Mouse (Mus musculus): ENCODE measurements around the gene Cc2d1a.

Gene Cc2d1a

DNA sequence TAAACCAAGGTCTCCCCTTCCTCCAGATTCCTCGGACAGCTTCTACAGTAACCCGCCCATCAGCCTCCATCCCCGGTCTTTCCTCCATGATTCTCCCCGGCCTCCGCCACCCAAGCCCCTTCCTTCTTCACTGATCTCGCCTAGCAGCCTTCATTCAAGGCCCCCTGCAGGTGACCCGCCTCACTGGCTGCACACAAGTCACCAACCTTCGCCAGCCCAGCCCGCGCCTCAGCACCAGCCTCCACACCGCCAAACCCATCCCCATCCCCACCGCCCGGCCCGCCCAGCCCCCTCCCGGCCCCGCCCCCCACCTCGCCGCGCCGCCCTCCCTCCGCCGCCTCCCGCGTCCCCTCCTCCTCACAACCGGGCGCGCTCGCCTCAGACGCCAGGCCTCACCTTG, 43.5 kb downstream of the Cc2d1a start:
- peak; percentile 75 for DNase-seq (ENCODE audit: low read depth, low spot score)
- Histone ChIP-seq H3K36me3 (ENCODE audit: control insufficient read depth, insufficient read depth, low read length, poor library complexity, severe bottlenecking) (peaks cover 1% of the 10 kb centered on the region; the same call in 1 of the 2 replicates), H3K27me3 (ENCODE audit: control insufficient read depth, insufficient read depth, low read length, poor library complexity, severe bottlenecking) (no peaks in the 10 kb centered on the region)

DNA sequence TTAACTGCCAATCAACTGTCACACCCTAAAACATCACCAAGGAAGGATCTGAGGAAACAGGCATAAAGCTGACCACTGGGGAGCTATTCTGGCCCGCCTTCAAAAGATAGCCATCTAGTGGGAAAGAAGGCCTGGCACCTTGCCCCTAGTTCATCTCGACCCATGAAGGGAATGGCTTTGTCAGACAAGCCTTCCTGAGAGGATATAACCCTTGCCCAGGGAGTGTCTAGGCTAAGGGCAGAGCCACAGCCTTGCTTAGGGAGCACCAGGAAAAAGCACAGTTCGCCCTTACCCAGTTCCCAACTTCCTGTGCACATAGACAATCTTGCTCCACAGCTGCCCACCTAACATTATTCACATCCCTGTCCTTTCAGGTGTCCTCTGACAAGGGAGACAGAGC, 44.1 kb downstream of the Cc2d1a start:
- H3K36me3 ChIP-seq (ENCODE audit: control insufficient read depth, insufficient read depth, low read length, poor library complexity, severe bottlenecking): peaks cover 1% of the 10 kb centered on the region; the same call in 1 of the 2 replicates
- no peak for DNase-seq (ENCODE audit: low read depth, low spot score)
- no peaks in the 10 kb centered on the region for H3K27me3 ChIP-seq (ENCODE audit: control insufficient read depth, insufficient read depth, low read length, poor library complexity, severe bottlenecking)

DNA sequence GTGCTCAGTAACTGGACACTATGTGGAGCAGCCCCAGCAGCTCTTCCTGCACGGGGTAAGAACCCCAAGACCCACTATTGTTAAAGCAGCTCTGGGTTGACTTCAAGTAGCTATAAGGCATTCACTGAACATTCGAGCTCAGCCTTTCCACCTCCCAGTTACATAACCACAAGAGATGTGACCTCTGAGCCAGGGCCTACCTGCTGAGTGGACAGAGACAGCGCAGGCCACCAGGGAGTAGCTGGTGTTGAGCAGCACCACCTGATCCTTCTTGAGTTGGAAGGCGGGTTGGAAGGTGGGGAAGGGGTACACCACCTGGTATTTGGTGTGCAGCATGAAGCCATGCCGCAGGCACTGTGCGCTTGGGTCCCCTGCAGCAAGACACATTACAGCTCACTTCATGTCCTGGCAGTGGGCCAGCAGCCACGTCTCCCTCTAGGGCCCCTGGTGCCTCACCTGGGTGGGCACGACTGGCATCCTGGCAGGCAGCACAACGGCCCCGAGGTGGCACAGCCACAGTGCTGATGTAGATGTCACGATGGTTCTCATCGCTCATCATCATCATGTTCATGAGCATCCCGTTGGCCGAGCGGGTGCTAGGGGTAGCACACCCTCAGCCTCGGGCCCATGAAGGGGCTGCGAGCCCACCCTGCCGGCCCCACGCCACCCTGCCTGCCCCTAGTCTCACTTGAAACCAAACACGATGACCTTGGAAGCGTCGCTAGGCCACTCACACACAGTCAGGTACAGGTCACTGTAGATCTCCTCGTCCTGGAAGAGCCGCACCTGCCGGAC, 46.1 kb downstream of the Cc2d1a start:
- Histone ChIP-seq H3K27me3 (ENCODE audit: control insufficient read depth, insufficient read depth, low read length, poor library complexity, severe bottlenecking) (no peaks in the 10 kb centered on the region), H3K36me3 (ENCODE audit: control insufficient read depth, insufficient read depth, low read length, poor library complexity, severe bottlenecking) (peaks cover 1% of the 10 kb centered on the region; the same call in 1 of the 2 replicates)
- DNase-seq (ENCODE audit: low read depth, low spot score): no peak

DNA sequence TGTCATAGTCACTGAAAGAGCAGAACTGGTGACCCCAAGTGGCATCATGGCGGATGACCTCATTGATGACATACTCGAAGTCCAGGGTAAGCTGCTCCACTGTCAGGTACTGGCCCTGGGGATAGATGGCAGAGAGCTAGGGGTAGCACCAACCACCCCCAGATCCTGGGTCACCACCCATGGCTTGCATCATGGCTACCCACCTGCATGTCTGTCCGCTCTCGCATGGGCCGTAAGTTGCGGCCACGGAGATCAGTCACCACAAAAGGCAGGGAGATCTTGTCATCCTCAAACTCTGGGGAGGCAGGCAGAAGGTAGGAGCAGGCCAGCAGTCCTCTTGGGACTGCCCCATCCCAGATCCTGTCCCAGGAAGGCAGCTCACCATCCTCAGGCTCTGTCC, 49.4 kb downstream of the Cc2d1a start:
- DNase-seq (ENCODE audit: low read depth, low spot score): no peak
- no peaks in the 10 kb centered on the region for H3K27me3 ChIP-seq (ENCODE audit: control insufficient read depth, insufficient read depth, low read length, poor library complexity, severe bottlenecking)
- H3K36me3 ChIP-seq (ENCODE audit: control insufficient read depth, insufficient read depth, low read length, poor library complexity, severe bottlenecking): peaks cover 5% of the 10 kb centered on the region; the same call in 1 of the 2 replicates

DNA sequence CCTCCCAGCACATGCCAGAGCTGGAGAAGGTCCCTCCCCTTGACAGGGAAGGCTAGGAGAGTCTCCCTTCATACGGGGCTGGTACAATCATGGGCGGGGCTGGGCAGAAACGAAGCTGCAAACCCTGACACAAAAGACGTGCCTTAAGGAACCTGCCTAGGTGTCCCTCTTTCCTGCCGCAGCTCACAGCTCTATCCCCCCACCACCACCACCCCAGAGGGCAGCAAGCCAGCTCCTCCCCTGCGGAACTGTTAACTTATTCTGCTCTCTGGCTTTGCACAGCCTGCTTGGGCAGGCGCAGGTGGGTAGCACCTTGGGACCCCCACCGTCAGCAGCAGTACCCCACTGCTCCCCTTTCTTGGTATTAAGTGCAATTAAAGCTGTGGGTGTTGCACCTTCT, 51.7 kb downstream of the Cc2d1a start:
- Histone ChIP-seq H3K36me3 (ENCODE audit: control insufficient read depth, insufficient read depth, low read length, poor library complexity, severe bottlenecking) (peaks cover 4% of the 10 kb centered on the region; the same call in 1 of the 2 replicates), H3K27me3 (ENCODE audit: control insufficient read depth, insufficient read depth, low read length, poor library complexity, severe bottlenecking) (no peaks in the 10 kb centered on the region)
- no peak for DNase-seq (ENCODE audit: low read depth, low spot score)

DNA sequence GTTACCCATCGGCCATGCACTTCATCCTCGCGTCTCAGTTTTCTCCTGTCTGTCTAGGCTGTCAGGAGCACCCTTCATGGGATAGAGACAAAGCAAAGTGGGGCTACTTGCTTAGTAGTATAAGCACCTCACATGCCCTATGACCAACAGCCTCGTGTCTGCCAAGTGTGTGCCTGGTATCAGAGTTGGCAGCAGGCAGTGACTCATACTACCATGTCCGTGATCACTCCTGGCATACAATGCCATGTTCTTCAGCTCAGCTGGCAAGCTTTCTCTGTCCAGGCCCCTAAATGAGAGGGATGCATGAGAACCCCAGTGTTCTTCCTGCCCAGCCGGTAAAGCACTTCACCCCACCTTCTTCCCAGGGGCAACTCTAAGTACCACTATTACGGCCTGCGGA, 57.2 kb downstream of the Cc2d1a start:
- no peak for DNase-seq (ENCODE audit: low read depth, low spot score)
- Histone ChIP-seq H3K36me3 (ENCODE audit: control insufficient read depth, insufficient read depth, low read length, poor library complexity, severe bottlenecking) (peaks cover 3% of the 10 kb centered on the region), H3K27me3 (ENCODE audit: control insufficient read depth, insufficient read depth, low read length, poor library complexity, severe bottlenecking) (no peaks in the 10 kb centered on the region)

DNA sequence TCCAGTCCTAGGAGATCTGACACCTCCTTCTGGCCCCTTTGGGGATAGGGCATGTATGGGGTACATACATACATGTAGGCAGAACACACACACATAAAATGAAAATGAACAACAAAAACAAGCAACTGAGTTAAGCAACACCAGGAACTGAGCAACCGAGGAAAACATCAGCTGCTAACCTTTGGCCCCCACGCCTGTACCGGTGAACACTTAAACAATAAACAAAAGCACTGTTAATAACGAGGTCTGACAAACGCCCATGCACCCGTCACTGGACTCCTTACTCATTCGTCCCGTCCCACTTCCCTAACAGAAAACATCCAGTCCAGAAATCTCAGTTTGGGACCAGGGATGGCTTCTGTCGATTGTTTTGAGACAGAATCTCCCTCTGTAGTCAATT, 58.5 kb downstream of the Cc2d1a start:
- Histone ChIP-seq H3K36me3 (ENCODE audit: control insufficient read depth, insufficient read depth, low read length, poor library complexity, severe bottlenecking) (no peaks in the 10 kb centered on the region; the same call in none of the 2 replicates), H3K27me3 (ENCODE audit: control insufficient read depth, insufficient read depth, low read length, poor library complexity, severe bottlenecking) (no peaks in the 10 kb centered on the region)
- no peak for DNase-seq (ENCODE audit: low read depth, low spot score)

DNA sequence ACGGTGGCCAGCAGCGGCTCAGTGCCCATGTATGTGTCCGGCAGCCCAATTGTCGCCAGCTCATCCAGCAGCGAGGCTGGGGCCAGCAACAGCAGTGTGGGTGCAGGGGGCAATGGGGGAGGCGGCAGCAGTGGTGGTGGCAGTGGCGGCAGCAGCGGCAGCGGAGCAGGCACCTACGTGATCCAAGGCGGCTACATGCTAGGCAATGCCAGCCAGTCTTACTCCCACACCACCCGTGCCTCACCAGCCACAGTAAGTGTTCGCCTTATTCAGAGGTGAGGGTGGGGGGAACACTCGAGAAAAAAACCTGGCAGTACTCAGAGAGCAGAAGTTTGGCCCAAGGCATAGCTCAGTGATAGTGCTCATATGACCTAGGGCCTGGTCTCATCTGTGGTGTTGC, 59.9 kb downstream of the Cc2d1a start:
- Histone ChIP-seq H3K36me3 (ENCODE audit: control insufficient read depth, insufficient read depth, low read length, poor library complexity, severe bottlenecking) (no peaks in the 10 kb centered on the region; the same call in none of the 2 replicates), H3K27me3 (ENCODE audit: control insufficient read depth, insufficient read depth, low read length, poor library complexity, severe bottlenecking) (no peaks in the 10 kb centered on the region)
- DNase-seq (ENCODE audit: low read depth, low spot score): no peak

DNA sequence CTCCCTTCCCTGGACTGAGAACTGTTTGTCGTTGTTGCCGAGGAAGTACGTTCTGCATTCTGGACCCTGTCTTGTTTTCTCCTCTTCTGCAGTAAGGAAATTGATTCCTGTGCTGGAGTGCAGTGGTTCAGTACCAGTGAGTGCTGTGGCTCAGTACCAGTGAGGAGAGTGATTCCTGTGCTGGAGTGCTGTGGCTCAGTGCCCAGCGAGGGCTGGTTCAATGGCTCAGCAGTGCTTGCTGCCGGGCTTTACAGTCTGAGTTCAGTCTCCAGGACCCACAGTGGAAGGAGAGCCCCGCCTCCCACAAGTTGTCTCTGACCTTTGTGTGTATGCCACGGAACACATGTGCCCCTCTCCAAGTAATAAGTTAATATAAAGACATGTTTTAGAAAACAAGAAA, 60.6 kb downstream of the Cc2d1a start:
- peaks cover 2% of the 10 kb centered on the region; the same call in 1 of the 2 replicates for H3K36me3 ChIP-seq (ENCODE audit: control insufficient read depth, insufficient read depth, low read length, poor library complexity, severe bottlenecking)
- no peaks in the 10 kb centered on the region for H3K27me3 ChIP-seq (ENCODE audit: control insufficient read depth, insufficient read depth, low read length, poor library complexity, severe bottlenecking)
- no peak for DNase-seq (ENCODE audit: low read depth, low spot score)

DNA sequence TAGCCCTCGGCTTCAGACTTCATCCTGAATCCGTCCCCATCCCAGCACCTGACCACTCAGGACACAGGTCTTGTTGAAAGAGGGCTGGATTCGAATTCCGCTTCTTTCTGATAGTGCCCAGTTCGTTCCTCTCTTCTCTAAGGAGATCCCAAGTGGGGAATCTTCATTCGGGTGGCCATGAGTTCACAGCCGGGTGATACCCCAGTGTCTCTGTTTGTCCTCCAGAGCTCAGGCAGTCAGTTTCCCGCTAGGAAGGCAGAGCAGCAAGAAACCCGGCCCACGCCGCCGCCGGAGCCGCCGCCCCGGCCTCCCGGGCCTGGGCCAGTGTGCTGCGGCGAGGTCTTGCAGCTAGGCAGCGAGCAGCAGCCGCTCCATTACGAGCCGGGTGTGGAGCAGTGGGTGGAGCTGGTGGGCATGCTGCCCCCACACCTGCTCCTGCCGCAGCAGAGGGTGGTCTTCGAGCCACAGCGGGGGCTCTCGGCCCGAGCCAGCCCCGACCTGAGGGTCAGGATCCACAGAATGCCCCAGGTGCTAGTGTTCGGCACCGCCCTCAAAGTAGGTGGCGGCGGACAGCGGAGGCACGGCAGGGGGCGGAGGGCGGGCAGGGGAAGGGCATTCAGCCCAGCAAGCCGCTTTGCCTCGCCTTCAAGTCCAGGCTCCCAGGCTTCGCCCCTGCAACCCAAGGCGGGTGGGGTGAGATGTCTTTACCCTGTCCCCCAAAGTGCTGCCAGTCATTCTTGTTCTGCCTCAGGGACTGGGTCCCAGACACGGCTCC, 63.2 kb downstream of the Cc2d1a start:
- no peak for DNase-seq (ENCODE audit: low read depth, low spot score)
- Histone ChIP-seq H3K36me3 (ENCODE audit: control insufficient read depth, insufficient read depth, low read length, poor library complexity, severe bottlenecking) (peaks cover 2% of the 10 kb centered on the region; the same call in 1 of the 2 replicates), H3K27me3 (ENCODE audit: control insufficient read depth, insufficient read depth, low read length, poor library complexity, severe bottlenecking) (no peaks in the 10 kb centered on the region)

DNA sequence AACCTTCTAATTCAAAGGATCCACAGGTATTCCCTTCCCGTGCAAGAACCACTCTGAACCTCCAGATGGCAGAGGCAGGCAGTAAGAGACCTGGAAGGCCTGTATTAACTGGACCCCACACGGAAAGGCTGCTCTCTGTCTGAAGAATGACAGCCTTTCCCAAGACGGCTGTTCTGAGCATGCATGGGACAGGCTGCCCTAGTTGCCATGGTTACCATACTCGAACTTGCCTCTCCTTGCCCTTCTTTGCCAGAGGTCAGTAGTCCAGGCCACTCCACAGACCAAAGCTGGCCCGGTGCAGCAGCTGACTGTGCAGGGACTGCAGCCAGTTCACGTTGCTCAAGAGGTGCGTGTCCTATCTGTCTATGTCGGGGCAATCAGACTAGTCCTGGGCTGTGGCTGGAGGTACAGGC, 63.9 kb downstream of the Cc2d1a start:
- no peaks in the 10 kb centered on the region for H3K27me3 ChIP-seq (ENCODE audit: control insufficient read depth, insufficient read depth, low read length, poor library complexity, severe bottlenecking)
- peaks cover 2% of the 10 kb centered on the region; the same call in 1 of the 2 replicates for H3K36me3 ChIP-seq (ENCODE audit: control insufficient read depth, insufficient read depth, low read length, poor library complexity, severe bottlenecking)
- DNase-seq (ENCODE audit: low read depth, low spot score): no peak

Data from splenic B cell, adult 2 months (primary cell).